Mouse (Mus musculus) myocyte (in vitro differentiated cells): ENCODE data around the gene Rpl15.
"Not testable (repeated sequence)": the region's sequence is repeated elsewhere in the genome, so short reads cannot be mapped to it uniquely, and the experiment has no call there.

ENCODE experiments used
- CEBPB ChIP-seq: IDR thresholded peaks from 2 replicates; pipeline ENCODE4 v1.6.1; 2011; ENCODE audit warnings: mild to moderate bottlenecking, moderate library complexity; ENCODE audit not compliant: poor library complexity, insufficient read depth, severe bottlenecking
- E2F4 ChIP-seq: IDR thresholded peaks from one replicate; pipeline ENCODE4 v1.6.1; 2011; ENCODE audit warnings: mild to moderate bottlenecking, control low read depth, moderate library complexity; ENCODE audit not compliant: insufficient read depth
- MAX ChIP-seq: IDR thresholded peaks from one replicate; pipeline ENCODE4 v1.6.1; 2011; ENCODE audit warnings: low read depth, mild to moderate bottlenecking, control low read depth
- MYOD1 ChIP-seq, 3 experiments: IDR thresholded peaks; one replicate each; pipeline ENCODE4 v1.6.1; 2011; ENCODE audit warnings: control low read depth in 2 of 3, low read depth in 2 of 3, mild to moderate bottlenecking in 2 of 3, moderate library complexity in 1 of 3; ENCODE audit not compliant: insufficient read length in 2 of 3, control insufficient read depth in 1 of 3
- MYOG ChIP-seq, 3 experiments: IDR thresholded peaks; one replicate each; pipeline ENCODE4 v1.6.1; 2011; ENCODE audit warnings: control low read depth in 2 of 3, low read depth in 2 of 3, mild to moderate bottlenecking in 2 of 3; ENCODE audit not compliant: insufficient read length in 2 of 3, control insufficient read depth in 1 of 3, insufficient read depth in 1 of 3
- POLR2A ChIP-seq: IDR thresholded peaks from one replicate; pipeline ENCODE4 v1.6.1; 2011; ENCODE audit warnings: low read depth, mild to moderate bottlenecking, control low read depth, moderate library complexity; ENCODE audit not compliant: insufficient read length
- POLR2AphosphoS2 ChIP-seq: IDR thresholded peaks from one replicate; pipeline ENCODE4 v1.6.1; 2011; ENCODE audit warnings: low read depth, control low read depth; ENCODE audit not compliant: insufficient read length
- REST ChIP-seq: IDR thresholded peaks from one replicate; pipeline ENCODE4 v1.6.1; 2011; ENCODE audit warnings: mild to moderate bottlenecking, control low read depth, moderate library complexity; ENCODE audit not compliant: insufficient read depth, insufficient read length
- SRF ChIP-seq: IDR thresholded peaks from one replicate; pipeline ENCODE4 v1.6.1; 2011; ENCODE audit warnings: low read depth; ENCODE audit not compliant: control insufficient read depth, insufficient read length
- TCF12 ChIP-seq: IDR thresholded peaks from one replicate; pipeline ENCODE4 v1.6.1; 2011; ENCODE audit warnings: mild to moderate bottlenecking, control low read depth; ENCODE audit not compliant: poor library complexity, insufficient read depth, severe bottlenecking
- TCF3 ChIP-seq: IDR thresholded peaks from one replicate; pipeline ENCODE4 v1.6.1; 2011; ENCODE audit warnings: low read depth, control low read depth; ENCODE audit not compliant: insufficient read length
- USF1 ChIP-seq: IDR thresholded peaks from one replicate; pipeline ENCODE4 v1.6.1; 2011; ENCODE audit warnings: low read depth, mild to moderate bottlenecking, control low read depth, moderate library complexity

DNA sequence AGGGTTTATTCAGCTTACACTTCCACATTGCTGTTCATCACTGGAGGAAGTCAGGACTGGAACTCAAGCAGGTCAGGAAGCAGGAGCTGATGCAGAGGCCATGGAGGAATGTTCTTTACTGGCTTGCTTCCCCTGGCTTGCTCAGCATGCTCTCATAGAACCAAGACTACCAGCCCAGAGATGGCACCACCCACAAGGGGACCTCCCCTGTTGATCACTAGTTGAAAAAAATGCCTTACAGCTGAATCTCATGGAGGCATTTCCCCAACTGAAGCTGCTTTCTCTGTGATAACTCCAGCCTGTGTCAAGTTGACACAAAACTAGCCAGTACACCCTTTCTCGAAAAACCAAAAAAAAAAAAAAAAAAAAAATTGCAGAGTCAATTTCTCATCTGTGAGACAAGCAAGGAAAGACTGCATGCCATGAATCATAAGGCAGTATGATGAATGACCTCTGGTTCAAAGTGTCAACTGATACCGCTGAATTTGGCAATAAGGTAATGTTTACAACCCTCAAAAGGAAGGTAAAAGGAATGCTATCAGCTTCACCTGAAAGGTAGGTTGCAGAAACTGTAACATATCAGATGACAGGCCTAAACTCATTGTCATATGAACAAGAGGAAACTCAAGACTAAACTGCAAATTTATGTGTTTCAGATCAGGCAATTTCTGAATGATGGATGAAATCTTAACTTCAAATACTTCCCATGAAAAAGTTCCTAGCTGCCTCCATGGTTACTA lies 34.5 kb downstream of the Rpl15 start:
- TF ChIP-seq POLR2AphosphoS2; POLR2A; MAX; TCF3; TCF12; USF1; SRF; E2F4; MYOG (IDR thresholded peaks at IDR 0.05; ENCODE audit: control insufficient read depth in 1 of 3, insufficient read depth in 1 of 3, insufficient read length in 2 of 3, low read depth in 2 of 3); CEBPB; MYOD1 (IDR thresholded peaks at IDR 0.05; ENCODE audit: control insufficient read depth in 1 of 3, insufficient read length in 2 of 3, low read depth in 2 of 3); REST: not testable (repeated sequence)
